Mouse (Mus musculus): ENCODE measurements around the gene Gnaq. TPM values are rescaled to one million over a fixed set of nuclear protein-coding genes. Genes with fewer than 3 reads are reported as not detected.
A peak's percentile ranks its signal among the peaks of the same experiment; 100 is the strongest.

The Gnaq gene
- polyA plus RNA-seq, 1 experiment = 54.4 TPM

- Histone ChIP-seq H3K4me1 (ENCODE audit: control insufficient read depth, insufficient read depth, low read length) (peaks cover 6% of the 10 kb centered on the region), H3K4me3 (ENCODE audit: insufficient read depth, low read length) (no peak overlapping the region), H3K27ac (ENCODE audit: insufficient read depth, low read length) (no peak overlapping the region)
- no peak for TF ChIP-seq POLR2A (IDR thresholded peaks at IDR 0.05; ENCODE audit: low read depth, low read length)
Observed at GRCm38 (mm10) chr19:16322986-16323385, 190.4 kb downstream of the Gnaq start.

GRCm38 (mm10) chr19:16324239-16324638, 191.6 kb downstream of the Gnaq start:
- Histone ChIP-seq H3K27ac (ENCODE audit: insufficient read depth, low read length) (no peak overlapping the region), H3K4me1 (ENCODE audit: control insufficient read depth, insufficient read depth, low read length) (peaks cover 11% of the 10 kb centered on the region), H3K4me3 (ENCODE audit: insufficient read depth, low read length) (no peak overlapping the region)
- no peak for TF ChIP-seq CTCF (IDR thresholded peaks at IDR 0.05; ENCODE audit: borderline replicate concordance, insufficient read depth, low read length)
- no peak for TF ChIP-seq POLR2A (IDR thresholded peaks at IDR 0.05; ENCODE audit: low read depth, low read length)

- peak overlapping the region; percentile 70 for H3K27ac ChIP-seq (ENCODE audit: insufficient read depth, low read length)
Observed at GRCm38 (mm10) chr19:16325911-16326310, 193.3 kb downstream of the Gnaq start.

GRCm38 (mm10) chr19:16327401-16328073, 194.9 kb downstream of the Gnaq start:
- TF ChIP-seq CTCF (IDR thresholded peaks at IDR 0.05; ENCODE audit: borderline replicate concordance, insufficient read depth, low read length) (no peak), POLR2A (IDR thresholded peaks at IDR 0.05; ENCODE audit: low read depth, low read length) (no peak)
- Histone ChIP-seq H3K27ac (ENCODE audit: insufficient read depth, low read length) (peak overlapping the region; percentile 51), H3K4me1 (ENCODE audit: control insufficient read depth, insufficient read depth, low read length) (peaks cover 17% of the 10 kb centered on the region), H3K4me3 (ENCODE audit: insufficient read depth, low read length) (no peak overlapping the region)

More at GRCm38 (mm10) chr19:16325911-16326310, 193.3 kb downstream of the Gnaq start:
- peaks cover 17% of the 10 kb centered on the region for H3K4me1 ChIP-seq (ENCODE audit: control insufficient read depth, insufficient read depth, low read length)
- TF ChIP-seq CTCF (IDR thresholded peaks at IDR 0.05; ENCODE audit: borderline replicate concordance, insufficient read depth, low read length) (no peak), POLR2A (IDR thresholded peaks at IDR 0.05; ENCODE audit: low read depth, low read length) (peak; percentile 31; the same call in 1 of the 2 replicates)
- no peak overlapping the region for H3K4me3 ChIP-seq (ENCODE audit: insufficient read depth, low read length)

- no peak for TF ChIP-seq CTCF (IDR thresholded peaks at IDR 0.05; ENCODE audit: borderline replicate concordance, insufficient read depth, low read length)
- no peak for TF ChIP-seq POLR2A (IDR thresholded peaks at IDR 0.05; ENCODE audit: low read depth, low read length)
- no peak overlapping the region for H3K4me3 ChIP-seq (ENCODE audit: insufficient read depth, low read length)
- peaks cover 17% of the 10 kb centered on the region for H3K4me1 ChIP-seq (ENCODE audit: control insufficient read depth, insufficient read depth, low read length)
- H3K27ac ChIP-seq (ENCODE audit: insufficient read depth, low read length) = peak overlapping the region; percentile 51; the same call in 1 of the 2 replicates
Observed at GRCm38 (mm10) chr19:16328074-16328850, 195.6 kb downstream of the Gnaq start.

- H3K4me3 ChIP-seq (ENCODE audit: insufficient read depth, low read length) = no peak overlapping the region
- H3K4me1 ChIP-seq (ENCODE audit: control insufficient read depth, insufficient read depth, low read length) = peaks cover 17% of the 10 kb centered on the region
- TF ChIP-seq CTCF (IDR thresholded peaks at IDR 0.05; ENCODE audit: borderline replicate concordance, insufficient read depth, low read length) = no peak
- no peak for TF ChIP-seq POLR2A (IDR thresholded peaks at IDR 0.05; ENCODE audit: low read depth, low read length)
- H3K27ac ChIP-seq (ENCODE audit: insufficient read depth, low read length) = no peak overlapping the region
Observed at GRCm38 (mm10) chr19:16329056-16329455, 196.4 kb downstream of the Gnaq start.

GRCm38 (mm10) chr19:16329648-16330047, 197.0 kb downstream of the Gnaq start:
- H3K27ac ChIP-seq (ENCODE audit: insufficient read depth, low read length) = no peak overlapping the region
- no peak overlapping the region for H3K4me3 ChIP-seq (ENCODE audit: insufficient read depth, low read length)
- TF ChIP-seq POLR2A (IDR thresholded peaks at IDR 0.05; ENCODE audit: low read depth, low read length) (no peak), CTCF (IDR thresholded peaks at IDR 0.05; ENCODE audit: borderline replicate concordance, insufficient read depth, low read length) (no peak)
- peaks cover 17% of the 10 kb centered on the region for H3K4me1 ChIP-seq (ENCODE audit: control insufficient read depth, insufficient read depth, low read length)

- Histone ChIP-seq H3K4me3 (ENCODE audit: insufficient read depth, low read length) (no peak overlapping the region), H3K27ac (ENCODE audit: insufficient read depth, low read length) (no peak overlapping the region), H3K4me1 (ENCODE audit: control insufficient read depth, insufficient read depth, low read length) (peaks cover 17% of the 10 kb centered on the region)
- TF ChIP-seq POLR2A (IDR thresholded peaks at IDR 0.05; ENCODE audit: low read depth, low read length) (no peak), CTCF (IDR thresholded peaks at IDR 0.05; ENCODE audit: borderline replicate concordance, insufficient read depth, low read length) (no peak)
Observed at GRCm38 (mm10) chr19:16330161-16330560, 197.5 kb downstream of the Gnaq start.

GRCm38 (mm10) chr19:16331047-16331446, 198.4 kb downstream of the Gnaq start:
- no peak for TF ChIP-seq CTCF (IDR thresholded peaks at IDR 0.05; ENCODE audit: borderline replicate concordance, insufficient read depth, low read length)
- no peak for TF ChIP-seq POLR2A (IDR thresholded peaks at IDR 0.05; ENCODE audit: low read depth, low read length)
- Histone ChIP-seq H3K27ac (ENCODE audit: insufficient read depth, low read length) (0 out of 2 replicates have a peak overlapping the region, but pooled peaks have one; percentile 16), H3K4me3 (ENCODE audit: insufficient read depth, low read length) (no peak overlapping the region), H3K4me1 (ENCODE audit: control insufficient read depth, insufficient read depth, low read length) (peaks cover 17% of the 10 kb centered on the region)

All from embryonic fibroblast, embryonic 13.5 days (primary cell).